Mouse (Mus musculus) CH12.LX (cell line): ENCODE data around the gene Muc13.

ENCODE experiments used
- BHLHE40 ChIP-seq: IDR thresholded peaks from 2 replicates; pipeline ENCODE4 v1.6.1; 2011; ENCODE audit warnings: mild to moderate bottlenecking, low read depth, low read length, improper control_type of control experiment
- CHD2 ChIP-seq: IDR thresholded peaks from 2 replicates; pipeline ENCODE4 v1.6.1; 2011; ENCODE audit warnings: low read length, improper control_type of control experiment
- CTCF ChIP-seq, 2 experiments: IDR thresholded peaks in 1 of 2; conservative IDR thresholded peaks in 1 of 2; 2 replicates each; pipeline ENCODE4 v1.5.1; 2011 to 2012; ENCODE audit warnings: low read depth in 2 of 2, low read length in 2 of 2, improper control_type of control experiment in 1 of 2, inconsistent platforms in 1 of 2, mild to moderate bottlenecking in 1 of 2, moderate library complexity in 1 of 2
- KAT2A ChIP-seq: IDR thresholded peaks from 2 replicates; pipeline ENCODE4 v1.6.1; 2012; ENCODE audit warnings: low read length, improper control_type of control experiment, inconsistent platforms; ENCODE audit not compliant: insufficient replicate concordance
- SMC3 ChIP-seq: IDR thresholded peaks from 2 replicates; pipeline ENCODE4 v1.6.1; 2011; ENCODE audit warnings: low read depth, low read length, improper control_type of control experiment
- ZNF384 ChIP-seq: IDR thresholded peaks from 2 replicates; pipeline ENCODE4 v1.6.1; 2012; ENCODE audit warnings: low read depth, low read length, improper control_type of control experiment, inconsistent platforms

DNA sequence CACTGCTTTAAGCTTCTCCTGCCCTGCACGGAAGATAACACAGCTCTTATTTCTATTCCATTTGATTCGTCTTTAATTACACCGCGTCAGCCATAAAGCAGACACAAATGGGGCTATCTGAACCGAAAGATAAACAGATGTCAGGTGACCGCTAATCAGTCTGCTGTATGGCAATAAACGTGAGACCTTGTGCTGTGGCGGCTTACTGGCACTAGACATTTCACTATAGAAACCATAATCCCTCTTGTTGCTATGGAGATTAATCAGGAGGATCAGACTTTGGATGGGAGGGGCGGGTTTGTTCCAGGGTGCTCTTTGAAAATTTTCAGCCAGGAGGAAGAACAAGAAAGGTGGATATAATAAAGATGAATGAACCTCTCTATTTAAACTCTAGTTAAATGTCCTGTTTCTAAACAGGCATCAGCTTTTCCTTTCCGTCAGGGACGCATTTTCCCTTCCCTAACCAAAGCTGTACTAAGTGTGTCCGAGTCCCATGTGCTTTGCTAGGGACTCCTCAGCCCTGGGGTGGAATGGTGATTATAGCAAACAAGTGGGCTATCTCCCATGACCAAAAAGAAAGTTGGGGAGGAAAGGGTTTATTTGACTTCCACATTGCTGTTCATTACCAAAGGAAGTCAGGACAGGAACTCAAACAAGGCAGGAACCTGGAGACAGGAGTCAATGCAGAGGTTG, 29.2 kb upstream of the Muc13 start:
- TF ChIP-seq SMC3 = no peak
- TF ChIP-seq CHD2 = no peak
- no peak for TF ChIP-seq ZNF384
- TF ChIP-seq CTCF (conservative IDR thresholded peaks at IDR 0.05 in 1 of 2, IDR thresholded peaks at IDR 0.05 in 1 of 2; ENCODE audit: low read depth in 2 of 2, low read length in 2 of 2) = no peak
- no peak for TF ChIP-seq BHLHE40
- no peak for TF ChIP-seq KAT2A
